Mouse (Mus musculus) central nervous system, embryonic 18 days (tissue): Measurements from ENCODE around the gene Map4k3. TPM values are rescaled to one million over a fixed set of nuclear protein-coding genes. Genes with fewer than 3 reads are reported as not detected.

Experiments
- polyA plus RNA-seq: library from polyadenylated mRNA; depleted of rRNA; stranded (reverse); fragments of >200 nt; gene quantifications from 2 replicates; pipeline ENCODE4 v1.2.3, GENCODE M21; 2012; rRNA removed

The Map4k3 gene
- 51.3 and 52.7 TPM in 2 replicates for polyA plus RNA-seq

DNA sequence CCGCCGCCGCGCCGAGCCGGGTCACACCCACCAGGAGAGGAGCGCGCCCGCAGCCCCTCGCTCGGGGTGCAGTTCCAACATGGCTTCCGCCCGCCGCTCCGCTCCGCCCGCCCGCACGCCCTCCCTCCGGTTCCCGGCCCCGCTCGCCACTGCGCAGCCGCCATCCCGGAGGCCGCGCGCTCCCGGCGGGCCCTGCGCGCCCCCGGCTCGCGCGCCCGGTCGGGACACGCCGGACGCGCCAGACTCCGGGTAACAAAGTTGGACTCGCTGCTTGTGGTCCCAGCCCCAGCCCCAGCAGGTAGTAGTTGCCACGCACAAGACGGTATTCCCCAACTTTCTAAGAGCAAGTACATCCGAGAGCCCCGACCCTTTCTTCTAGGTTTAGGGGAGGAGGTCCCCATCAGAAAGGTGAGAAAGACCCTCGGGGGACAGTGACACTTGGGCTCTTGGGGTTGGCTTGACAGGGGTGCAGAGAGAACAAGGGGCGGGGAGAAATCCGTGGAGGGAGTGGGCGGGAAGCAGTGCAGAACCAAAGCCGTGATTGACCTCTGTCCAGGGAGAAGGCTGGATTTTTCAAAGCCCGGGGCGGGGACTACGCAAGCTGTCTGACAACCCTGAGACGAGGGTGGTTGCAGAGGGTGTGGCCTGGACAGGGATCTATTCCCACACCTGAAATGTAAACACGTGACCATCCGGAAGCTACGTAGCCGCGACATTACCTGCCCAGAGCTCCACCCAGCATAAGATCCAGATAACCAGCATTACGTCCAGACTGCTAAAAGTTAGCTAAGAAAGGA, at the start of gene Map4k3:
Gene Map4k3 (minus strand): TSS at position 424 of the 797 bp plus-strand sequence.

DNA sequence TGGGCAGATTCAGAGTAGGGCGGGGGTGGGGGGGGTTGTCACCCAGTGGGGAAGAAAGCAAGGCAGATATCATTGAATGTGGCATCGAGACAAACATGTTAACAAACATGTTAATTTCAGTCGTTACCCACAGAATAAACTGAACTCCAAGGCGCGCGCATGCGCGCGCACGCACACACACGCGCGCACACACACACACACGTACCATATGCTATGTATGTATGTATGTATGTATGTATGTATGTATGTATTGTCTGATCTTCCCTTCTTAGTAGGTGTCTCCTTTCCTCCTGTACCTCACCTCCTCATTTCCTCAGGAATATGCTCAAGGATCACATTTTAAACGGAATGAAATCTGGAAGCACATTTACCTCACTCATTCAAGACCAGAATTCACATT, 150.6 kb downstream of the Map4k3 start, which contains the start of gene Cdkl4:
Gene Cdkl4 (minus strand): TSS at position 175 of the 400 bp plus-strand sequence.

Other genes with a start within 250 kb of the Map4k3 start
- 16.8 and 17.1 TPM in 2 replicates for gene Sos1, start 248.0 kb downstream of the Map4k3 start, polyA plus RNA-seq
- gene Cdkl4, start 150.7 kb downstream of the Map4k3 start, polyA plus RNA-seq = 5.4 and 5.5 TPM in 2 replicates
- gene Tmem178, start 216.1 kb upstream of the Map4k3 start, polyA plus RNA-seq = 27.9 and 28.5 TPM in 2 replicates